Mouse (Mus musculus): Measurements from ENCODE around the gene Rnf145. TPM values are rescaled to one million over a fixed set of nuclear protein-coding genes. Genes with fewer than 3 reads are reported as not detected.
A peak's percentile ranks its signal among the peaks of the same experiment; 100 is the strongest.

Gene Rnf145
- polyA plus RNA-seq, 2 experiments, result 45.8 to 49.0 TPM

DNA sequence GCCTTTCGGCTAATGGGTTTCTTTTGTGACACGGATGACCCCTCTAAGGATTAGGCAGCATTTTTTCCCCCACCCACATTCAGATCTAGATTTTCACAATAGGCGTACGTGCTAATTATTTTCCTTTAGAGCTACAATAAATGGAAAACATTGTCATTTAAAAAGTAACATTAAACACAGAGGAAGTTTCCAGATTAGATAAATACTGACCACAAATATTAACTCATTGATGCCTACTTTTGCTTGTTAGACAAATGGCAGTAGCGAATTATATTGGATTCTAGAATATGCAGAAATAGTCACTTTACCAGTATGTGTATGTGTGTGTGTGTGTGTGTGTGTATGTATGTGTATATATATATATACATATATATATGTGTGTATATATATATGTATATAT lies 3.8 kb downstream of the Rnf145 start:
- Histone ChIP-seq H3K4me2 (ENCODE audit: low read depth) (peak overlapping the region; percentile 99), H3K36me3 (replicated peaks; ENCODE audit: control insufficient read depth, insufficient read depth, low read depth) (peaks cover 53% of the 10 kb centered on the region), H3K27me3 (ENCODE audit: control insufficient read depth, insufficient read depth, low read length) (no peaks in the 10 kb centered on the region), H3K27ac (0 out of 2 replicates have a peak overlapping the region, but pooled peaks have one; percentile 35), H3K9ac (replicated peaks) (peak overlapping the region; percentile 43), H3K4me3 (ENCODE audit: insufficient read depth in 1 of 2, low read depth in 2 of 2, low read length in 2 of 2) (peak overlapping the region in 1 of 2 experiments; percentile 100; a peak in 2 of 4 replicates), H3K4me1 (replicated peaks; ENCODE audit: control insufficient read depth in 2 of 2, insufficient read depth in 2 of 2, low read length in 1 of 2) (peaks cover 33 to 34% of the 10 kb centered on the region in 2 experiments), H3K9me3 (ENCODE audit: control insufficient read depth, low read length) (no peaks in the 10 kb centered on the region)
- DNase-seq (ENCODE audit: low read depth in 3 of 3, low spot score in 3 of 3) (no peak), ATAC-seq (ENCODE audit: insufficient read depth) (no peak)
- TF ChIP-seq CTCF (IDR thresholded peaks at IDR 0.05; ENCODE audit: low read depth), result no peak
- no peak for TF ChIP-seq EP300 (IDR thresholded peaks at IDR 0.05; ENCODE audit: low read depth)
- WGBS (ENCODE audit: insufficient replicate concordance), result 70% methylated on average over 5 of the region's 5 CpGs

DNA sequence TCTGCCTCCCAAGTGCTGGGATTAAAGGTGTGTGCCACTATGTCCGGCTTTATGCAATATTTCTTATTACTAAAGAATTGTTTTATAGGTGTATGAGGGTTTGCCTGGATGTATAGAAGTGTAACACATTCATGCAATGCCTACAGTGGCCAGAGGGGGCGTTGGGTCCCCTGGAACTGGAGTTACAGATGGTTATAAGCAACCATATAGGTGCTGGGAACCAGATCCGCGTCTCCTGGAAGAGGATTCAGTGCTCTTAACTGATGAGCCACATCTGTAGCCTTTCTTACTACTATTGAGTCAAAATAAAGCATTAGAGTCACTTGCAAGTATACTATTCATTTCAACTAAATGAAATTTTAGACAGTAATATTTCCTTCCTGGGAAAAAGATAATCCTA lies 7.0 kb downstream of the Rnf145 start:
- H3K9ac ChIP-seq (replicated peaks), result no peak overlapping the region
- peaks cover 73% of the 10 kb centered on the region for H3K36me3 ChIP-seq (replicated peaks; ENCODE audit: control insufficient read depth, insufficient read depth, low read depth)
- TF ChIP-seq EP300 (IDR thresholded peaks at IDR 0.05; ENCODE audit: low read depth) (no peak), CTCF (IDR thresholded peaks at IDR 0.05; ENCODE audit: low read depth) (peak; percentile 60)
- ATAC-seq (ENCODE audit: insufficient read depth), result no peak
- no peak overlapping the region for H3K4me3 ChIP-seq (ENCODE audit: insufficient read depth in 1 of 2, low read depth in 2 of 2, low read length in 2 of 2)
- H3K27me3 ChIP-seq (ENCODE audit: control insufficient read depth, insufficient read depth, low read length), result no peaks in the 10 kb centered on the region
- H3K27ac ChIP-seq, result no peak overlapping the region
- no peak for DNase-seq (ENCODE audit: low read depth in 3 of 3, low spot score in 3 of 3)
- H3K4me1 ChIP-seq (replicated peaks; ENCODE audit: control insufficient read depth in 2 of 2, insufficient read depth in 2 of 2, low read length in 1 of 2), result peaks cover 54 to 57% of the 10 kb centered on the region in 2 experiments
- no peak overlapping the region for H3K4me2 ChIP-seq (ENCODE audit: low read depth)
- WGBS (ENCODE audit: insufficient replicate concordance), result 74% methylated on average over 4 of the region's 4 CpGs
- no peaks in the 10 kb centered on the region for H3K9me3 ChIP-seq (ENCODE audit: control insufficient read depth, low read length)

DNA sequence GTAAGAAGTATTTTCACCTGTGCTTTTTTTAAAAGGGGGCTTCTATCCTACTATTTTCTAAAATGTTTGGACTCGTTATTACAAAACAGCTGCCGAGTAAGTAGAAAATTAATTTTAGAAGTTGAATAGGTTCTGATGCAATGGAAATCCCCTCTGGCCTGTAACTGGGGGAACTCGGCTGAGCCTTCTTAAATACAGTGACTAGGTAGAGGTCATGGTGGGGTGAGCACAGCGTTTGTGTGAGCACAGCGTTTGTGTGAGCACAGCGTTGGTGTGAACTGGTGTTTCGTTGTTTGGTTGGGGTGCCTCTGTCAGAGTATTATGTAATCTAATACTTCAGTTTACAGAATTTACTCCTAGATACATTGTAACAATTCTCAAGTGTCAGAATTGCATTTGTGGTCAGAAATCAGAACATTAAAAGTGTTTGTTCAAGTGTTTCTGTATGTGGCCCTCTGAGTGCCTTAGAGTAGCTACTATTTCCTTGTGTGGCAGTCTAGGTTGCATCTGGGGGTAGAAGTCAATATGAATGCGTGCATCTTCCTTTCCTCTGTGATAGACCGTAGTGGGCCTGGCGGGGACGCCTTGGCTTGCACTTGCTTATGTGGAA lies 8.0 kb downstream of the Rnf145 start:
- WGBS (ENCODE audit: insufficient replicate concordance), result 89% methylated on average over 11 of the region's 11 CpGs
- no peaks in the 10 kb centered on the region for H3K9me3 ChIP-seq (ENCODE audit: control insufficient read depth, low read length)
- H3K4me1 ChIP-seq (replicated peaks; ENCODE audit: control insufficient read depth in 2 of 2, insufficient read depth in 2 of 2, low read length in 1 of 2), result peaks cover 56 to 58% of the 10 kb centered on the region in 2 experiments
- no peak for TF ChIP-seq CTCF (IDR thresholded peaks at IDR 0.05; ENCODE audit: low read depth)
- no peak for TF ChIP-seq EP300 (IDR thresholded peaks at IDR 0.05; ENCODE audit: low read depth)
- DNase-seq (ENCODE audit: low read depth in 3 of 3, low spot score in 3 of 3) (no peak), ATAC-seq (ENCODE audit: insufficient read depth) (no peak)
- H3K4me2 ChIP-seq (ENCODE audit: low read depth), result no peak overlapping the region; the same call in 1 of the 2 replicates
- H3K27ac ChIP-seq, result peak overlapping the region; percentile 96
- no peaks in the 10 kb centered on the region for H3K27me3 ChIP-seq (ENCODE audit: control insufficient read depth, insufficient read depth, low read length)
- H3K9ac ChIP-seq (replicated peaks), result no peak overlapping the region
- H3K36me3 ChIP-seq (replicated peaks; ENCODE audit: control insufficient read depth, insufficient read depth, low read depth), result peaks cover 80% of the 10 kb centered on the region
- no peak overlapping the region for H3K4me3 ChIP-seq (ENCODE audit: insufficient read depth in 1 of 2, low read depth in 2 of 2, low read length in 2 of 2)

DNA sequence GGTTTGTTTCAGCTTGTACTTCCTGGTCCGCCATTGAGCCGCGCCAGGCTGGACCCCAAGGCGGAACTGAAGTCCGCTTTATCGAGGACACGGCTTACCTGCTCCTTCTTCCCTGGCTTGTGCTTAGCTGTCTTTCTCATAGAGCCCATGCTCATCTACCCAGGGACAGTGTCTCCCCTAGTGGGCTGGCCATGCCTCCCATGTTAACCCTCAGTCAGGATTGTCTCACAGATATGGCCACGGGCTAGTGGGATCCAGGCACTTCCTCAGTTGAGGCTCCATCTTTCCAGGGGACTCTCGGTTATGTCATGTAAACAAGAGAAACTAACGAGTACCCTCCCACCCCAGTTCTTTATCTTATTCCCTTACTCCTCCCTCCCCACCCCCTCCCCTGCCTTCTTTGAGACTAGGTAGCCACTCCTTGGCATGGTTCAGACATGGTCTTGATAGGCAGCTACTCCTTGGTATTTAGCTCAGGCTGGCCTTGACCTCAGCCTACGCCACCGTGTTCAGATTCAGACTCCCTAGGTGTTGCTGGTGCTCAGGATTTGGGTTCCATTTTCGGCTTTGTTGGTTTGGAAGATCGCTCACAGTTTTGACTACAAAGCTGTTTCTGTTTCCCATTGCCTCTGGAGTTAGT lies 9.9 kb downstream of the Rnf145 start:
- 58% methylated on average over 14 of the region's 14 CpGs for WGBS (ENCODE audit: insufficient replicate concordance)
- no peaks in the 10 kb centered on the region for H3K27me3 ChIP-seq (ENCODE audit: control insufficient read depth, insufficient read depth, low read length)
- H3K36me3 ChIP-seq (replicated peaks; ENCODE audit: control insufficient read depth, insufficient read depth, low read depth), result peaks cover 84% of the 10 kb centered on the region
- peaks cover 45 to 47% of the 10 kb centered on the region in 2 experiments for H3K4me1 ChIP-seq (replicated peaks; ENCODE audit: control insufficient read depth in 2 of 2, insufficient read depth in 2 of 2, low read length in 1 of 2)
- no peak for DNase-seq (ENCODE audit: low read depth in 3 of 3, low spot score in 3 of 3)
- ATAC-seq (ENCODE audit: insufficient read depth), result peak; percentile 78
- H3K4me3 ChIP-seq (ENCODE audit: insufficient read depth in 1 of 2, low read depth in 2 of 2, low read length in 2 of 2), result peak overlapping the region; percentile 30 to 54
- no peak for TF ChIP-seq EP300 (IDR thresholded peaks at IDR 0.05; ENCODE audit: low read depth)
- TF ChIP-seq CTCF (IDR thresholded peaks at IDR 0.05; ENCODE audit: low read depth), result peak; percentile 50
- H3K4me2 ChIP-seq (ENCODE audit: low read depth), result peak overlapping the region; percentile 66
- H3K9ac ChIP-seq (replicated peaks), result peak overlapping the region; percentile 27
- peak overlapping the region; percentile 96 for H3K27ac ChIP-seq
- H3K9me3 ChIP-seq (ENCODE audit: control insufficient read depth, low read length), result no peaks in the 10 kb centered on the region

DNA sequence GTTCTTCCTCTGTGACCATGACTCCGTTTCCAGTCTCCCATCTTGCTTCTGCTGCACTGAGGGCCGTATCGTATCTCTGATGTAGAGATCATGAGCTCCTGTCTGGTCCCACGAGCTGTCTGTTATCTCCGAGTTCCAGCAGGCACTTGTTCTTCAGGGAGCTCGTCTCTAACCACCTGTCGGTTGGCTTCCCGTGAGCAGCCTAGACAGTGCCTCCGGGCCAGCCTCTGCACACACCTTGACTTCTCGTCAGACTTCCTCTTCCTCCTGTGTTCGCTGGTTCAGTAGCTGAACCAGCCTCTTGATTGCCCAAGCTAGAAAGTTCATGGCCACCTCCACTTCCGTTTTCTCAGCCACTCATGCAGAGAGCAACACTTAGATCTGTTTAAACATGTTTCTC lies 10.4 kb downstream of the Rnf145 start:
- peak overlapping the region; percentile 27 for H3K9ac ChIP-seq (replicated peaks)
- peak; percentile 97 for ATAC-seq (ENCODE audit: insufficient read depth)
- DNase-seq (ENCODE audit: low read depth in 3 of 3, low spot score in 3 of 3), result peak; percentile 76 to 82 (median 79)
- H3K27me3 ChIP-seq (ENCODE audit: control insufficient read depth, insufficient read depth, low read length), result no peaks in the 10 kb centered on the region
- peak; percentile 91 for TF ChIP-seq EP300 (IDR thresholded peaks at IDR 0.05; ENCODE audit: low read depth)
- TF ChIP-seq CTCF (IDR thresholded peaks at IDR 0.05; ENCODE audit: low read depth), result peak; percentile 46
- 5% methylated on average over 12 of the region's 12 CpGs for WGBS (ENCODE audit: insufficient replicate concordance)
- peak overlapping the region; percentile 96 for H3K27ac ChIP-seq
- H3K4me1 ChIP-seq (replicated peaks; ENCODE audit: control insufficient read depth in 2 of 2, insufficient read depth in 2 of 2, low read length in 1 of 2), result peaks cover 42 to 44% of the 10 kb centered on the region in 2 experiments
- H3K9me3 ChIP-seq (ENCODE audit: control insufficient read depth, low read length), result no peaks in the 10 kb centered on the region
- peaks cover 84% of the 10 kb centered on the region for H3K36me3 ChIP-seq (replicated peaks; ENCODE audit: control insufficient read depth, insufficient read depth, low read depth)
- peak overlapping the region; percentile 66 for H3K4me2 ChIP-seq (ENCODE audit: low read depth)
- H3K4me3 ChIP-seq (ENCODE audit: insufficient read depth in 1 of 2, low read depth in 2 of 2, low read length in 2 of 2), result peak overlapping the region; percentile 30 to 54

All from liver, embryonic 14.5 days (tissue).